19 mouse cellular contexts compared by ENCODE assay signal in genomic region chr3:35802040-35802439, GRCm38 (mm10).
"Had no signal": no experiment of that assay in that cellular context is flagged by ENCODE, and none has a peak within 500 bp of the region (broad histone marks: within the 10 kb centered on the region; RNA-seq: fewer than 3 reads in every experiment).

No protein-coding gene starts in this region.

- H3K4me1 ChIP-seq: kidney, embryonic 15.5 days; liver, embryonic 13.5 days; midbrain, embryonic 15.5 days; neural tube, embryonic 12.5 days; neural tube, embryonic 15.5 days; stomach, embryonic 15.5 days had no signal

- DNase-seq: kidney, adult 8-10 months; kidney, postnatal 10 days; kidney, postnatal 4 days; layer of hippocampus, adult 9-11 months; liver, embryonic 13.5 days; lung, adult 2 months; lung, postnatal 14 days; lung, postnatal 4 days; right cerebral cortex, adult 18-20 months; right cerebral cortex, postnatal 14 days; right cerebral cortex, postnatal 4 days; thymus, postnatal 25 days had no signal

- H3K27ac ChIP-seq: kidney, embryonic 15.5 days; layer of hippocampus, adult 2 months; liver, embryonic 13.5 days; midbrain, embryonic 15.5 days; neural tube, embryonic 12.5 days; neural tube, embryonic 15.5 days; stomach, embryonic 15.5 days had no signal

- H3K4me2 ChIP-seq: kidney, embryonic 15.5 days; liver, embryonic 13.5 days; midbrain, embryonic 11.5 days; midbrain, embryonic 15.5 days; neural tube, embryonic 12.5 days; neural tube, embryonic 15.5 days; stomach, embryonic 15.5 days had no signal

- H3K9ac ChIP-seq: kidney, embryonic 15.5 days; liver, embryonic 13.5 days; midbrain, embryonic 15.5 days; neural tube, embryonic 12.5 days; neural tube, embryonic 15.5 days; stomach, embryonic 15.5 days had no signal

- H3K27me3 ChIP-seq: kidney, embryonic 15.5 days; liver, embryonic 13.5 days; midbrain, embryonic 15.5 days; neural tube, embryonic 12.5 days; neural tube, embryonic 15.5 days; stomach, embryonic 15.5 days had no signal

- H3K9me3 ChIP-seq: kidney, embryonic 15.5 days; liver, embryonic 13.5 days; midbrain, embryonic 15.5 days; neural tube, embryonic 12.5 days; stomach, embryonic 15.5 days had no signal

- H3K4me3 ChIP-seq: kidney, embryonic 15.5 days; layer of hippocampus, adult 2 months; liver, embryonic 13.5 days; midbrain, embryonic 15.5 days; neural tube, embryonic 12.5 days; neural tube, embryonic 15.5 days; stomach, embryonic 15.5 days had no signal

- ATAC-seq: midbrain, embryonic 15.5 days had no signal
